Mouse (Mus musculus): ENCODE measurements around the gene Mocs2. TPM values are rescaled to one million over a fixed set of nuclear protein-coding genes. Genes with fewer than 3 reads are reported as not detected.

The Mocs2 gene
- 56.4 TPM for polyA plus RNA-seq (2014; fragmentation: Illumina TruSeq; extraction: RNeasy Lipid Tissue Mini Kit (QIAGEN cat#74804))

GRCm38 (mm10) chr13:114817751-114818360 is at the start of gene Mocs2:
Mocs2 (plus strand) TSS chr13:114818236.

Other genes with a start within 250 kb of the Mocs2 start
- gene Itga2, start 113.9 kb downstream of the Mocs2 start, polyA plus RNA-seq (2014; fragmentation: Illumina TruSeq; extraction: RNeasy Lipid Tissue Mini Kit (QIAGEN cat#74804)): 55.0 TPM